Mouse (Mus musculus): ENCODE measurements at regions not wholly inside any gene's neighbourhood (a gene's known extent, or its start where the extent isn't known, plus 50 kb on each side); places are given as distances from the start of the nearest gene placed in this dataset.

GRCm38 (mm10) chr11:79830567-79831055 lies 131.6 kb downstream of the Utp6 start:
- TF ChIP-seq CTCF (IDR thresholded peaks at IDR 0.05; ENCODE audit: low read depth, low read length) (no peak), GATA2 (IDR thresholded peaks at IDR 0.05; ENCODE audit: borderline replicate concordance, low read depth, low read length) (no peak), GATA1 (IDR thresholded peaks at IDR 0.05; ENCODE audit: borderline replicate concordance, low read length) (no peak)

Data from G1E (cell line).